Mouse (Mus musculus) small intestine, adult 10 weeks (tissue): ENCODE measurements around the gene Mptx2. TPM values are rescaled to one million over a fixed set of nuclear protein-coding genes. Genes with fewer than 3 reads are reported as not detected.

Experiments
- polyA plus RNA-seq: library from polyadenylated mRNA; stranded (reverse); fragments of 350-450 nt; fragmentation: Illumina TruSeq; extraction: RNeasy Lipid Tissue Mini Kit (QIAGEN cat#74804); gene quantifications from one replicate; pipeline ENCODE4 v1.2.3, GENCODE M21; 2014; ENCODE audit warnings: low replicate concordance

Gene Mptx2
- polyA plus RNA-seq, result 352 TPM

DNA sequence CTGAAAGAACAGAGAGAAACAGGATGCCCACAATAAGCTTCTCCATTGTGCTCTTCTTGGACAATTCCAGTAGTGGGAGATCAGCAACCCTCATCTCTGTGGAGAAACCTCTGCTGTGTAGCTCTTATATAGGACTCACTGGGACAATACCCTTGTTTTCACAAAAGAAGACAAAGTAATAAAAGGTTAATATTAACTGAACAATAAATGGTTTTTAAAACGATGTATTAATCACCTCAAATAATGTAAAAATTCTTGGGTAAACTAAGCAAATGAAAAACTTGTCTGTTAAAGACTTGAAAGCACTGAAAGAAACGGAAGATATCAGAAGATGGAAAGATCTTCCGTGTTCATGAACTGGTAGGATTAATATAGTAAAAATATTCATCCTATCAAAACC, at the start of gene Mptx2:
Gene Mptx2 (minus strand): TSS at position 101 of the 400 bp plus-strand sequence.

GRCm38 (mm10) chr1:173265701-173266100, 11.9 kb downstream of the Mptx2 start, which contains the start of gene Olfr418:
TSS of gene Olfr418 (plus strand) at chr1:173266001.

DNA sequence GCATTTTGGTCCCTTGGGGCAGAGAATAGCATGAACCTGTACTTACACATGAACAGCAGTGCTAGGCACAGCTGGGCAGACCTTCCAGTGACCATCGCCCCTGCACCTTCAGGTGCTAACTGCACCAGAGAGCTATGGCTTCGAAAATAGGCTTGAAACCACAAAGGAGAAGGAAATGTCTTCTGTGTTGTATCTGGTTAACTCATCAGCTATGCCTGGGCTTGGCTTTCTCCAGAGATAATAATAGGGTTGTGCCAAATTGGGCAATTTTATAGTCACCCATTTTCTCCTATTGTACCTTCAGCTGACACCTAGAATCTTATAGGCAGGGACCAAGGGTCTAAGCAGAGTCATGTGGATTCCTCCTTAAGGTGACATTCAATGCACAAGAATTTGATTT, 50.5 kb downstream of the Mptx2 start, which contains the start of gene Fcer1a:
Gene Fcer1a (minus strand): TSS at position 134 of the 400 bp plus-strand sequence.

Other genes starting within 250 kb of the Mptx2 start
- not detected for gene Olfr1408, start 140.4 kb downstream of the Mptx2 start, polyA plus RNA-seq
- not detected for gene Olfr1406, start 87.1 kb downstream of the Mptx2 start, polyA plus RNA-seq
- not detected for gene Olfr218, start 80.0 kb downstream of the Mptx2 start, polyA plus RNA-seq
- not detected for gene Olfr1404, start 65.4 kb downstream of the Mptx2 start, polyA plus RNA-seq
- not detected for gene Fcer1a, start 50.6 kb downstream of the Mptx2 start, polyA plus RNA-seq
- gene Olfr418, start 11.8 kb downstream of the Mptx2 start, polyA plus RNA-seq, result not detected
- gene Ackr1, start 56.0 kb upstream of the Mptx2 start, polyA plus RNA-seq, result not detected
- gene Aim2, start 73.1 kb upstream of the Mptx2 start, polyA plus RNA-seq, result 12.4 TPM
- gene Cadm3, start 89.9 kb upstream of the Mptx2 start, polyA plus RNA-seq, result 0.78 TPM
- gene Ifi206, start 213.3 kb upstream of the Mptx2 start, polyA plus RNA-seq, result 4.5 TPM